Mouse (Mus musculus) bone marrow, adult 2 months (tissue): ENCODE results near the gene Tceal9.

Experiments
- CTCF ChIP-seq: fragments of 200-500 bp; IDR thresholded peaks from 2 replicates; pipeline ENCODE4 v1.5.1; 2011; ENCODE audit warnings: low read length, control low read depth; ENCODE audit not compliant: control insufficient read depth, insufficient read depth
- POLR2A ChIP-seq: fragments of 200-500 bp; IDR thresholded peaks from 2 replicates; pipeline ENCODE4 v1.6.1; 2011; ENCODE audit warnings: low read depth, mild to moderate bottlenecking, control low read depth, low read length, borderline replicate concordance; ENCODE audit not compliant: control insufficient read depth

DNA sequence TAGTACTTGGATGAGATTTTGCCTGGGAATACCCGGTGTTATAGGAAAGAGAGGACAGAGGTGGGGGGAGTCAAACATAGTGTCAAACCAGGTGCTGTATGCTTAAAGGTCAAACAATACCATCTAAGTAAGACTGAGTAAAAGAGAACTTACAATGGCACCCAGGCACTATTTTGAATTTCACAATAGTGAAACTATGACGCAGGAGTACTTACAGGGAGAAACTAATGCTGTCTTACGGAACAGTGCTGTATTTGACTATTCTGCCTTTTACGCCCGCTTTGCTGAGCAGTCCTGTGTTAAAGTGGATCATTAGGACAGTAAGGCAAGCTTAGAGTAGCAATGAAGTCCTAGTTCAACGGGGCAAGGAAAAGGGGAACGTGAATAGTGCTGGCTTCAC lies 32.7 kb downstream of the Tceal9 start:
- no peak for TF ChIP-seq POLR2A
- no peak for TF ChIP-seq CTCF
